Mouse (Mus musculus): ENCODE measurements at regions not wholly inside any gene's neighbourhood (a gene's known extent, or its start where the extent isn't known, plus 50 kb on each side); places are given as distances from the start of the nearest gene placed in this dataset.
A peak's percentile ranks its signal among the peaks of the same experiment; 100 is the strongest.
"Not testable (repeated sequence)": the region's sequence is repeated elsewhere in the genome, so short reads cannot be mapped to it uniquely, and the experiment has no call there.

DNA sequence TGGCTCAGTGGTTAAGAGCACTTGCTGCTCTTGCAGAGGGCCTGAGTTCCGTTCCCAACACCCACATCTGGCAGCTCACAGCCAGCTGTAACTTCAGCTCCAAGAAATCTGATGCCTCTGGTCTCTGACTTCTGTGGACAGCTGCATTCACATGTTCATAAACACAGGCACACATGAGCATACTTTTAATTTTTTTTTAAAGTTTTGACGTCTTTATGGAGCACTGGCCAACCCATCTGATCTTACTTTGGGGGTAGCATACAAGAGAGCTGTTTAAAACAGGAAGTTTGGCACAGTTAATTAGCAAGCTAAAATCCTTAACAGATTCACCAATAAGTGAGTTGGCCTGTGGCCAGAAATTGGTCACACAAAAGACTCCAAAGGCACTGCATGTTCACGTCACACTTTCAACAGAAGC is 81.2 kb upstream of the Atl2 start:
- Histone ChIP-seq H3K27me3 (ENCODE audit: control insufficient read depth, insufficient read depth, low read length) (no peaks in the 10 kb centered on the region), H3K9me3 (ENCODE audit: control insufficient read depth, low read length) (no peaks in the 10 kb centered on the region), H3K36me3 (ENCODE audit: control insufficient read depth, insufficient read depth, low read length) (no peaks in the 10 kb centered on the region), H3K4me3 (replicated peaks; ENCODE audit: low read length) (no peak overlapping the region), H3K4me2 (replicated peaks; ENCODE audit: low read depth, low read length, severe bottlenecking) (no peak overlapping the region), H3K4me1 (ENCODE audit: control insufficient read depth, insufficient read depth, low read length) (peaks cover 44% of the 10 kb centered on the region), H3K9ac (ENCODE audit: low read depth, low read length, severe bottlenecking) (no peak overlapping the region), H3K27ac (replicated peaks; ENCODE audit: low read depth, low read length) (no peak overlapping the region)
- no peak for DNase-seq (ENCODE audit: low spot score)
- peak; percentile 60 for ATAC-seq (ENCODE audit: low FRiP score, low read depth)
- 17% methylated on average over 3 of the region's 3 CpGs for WGBS
- TF ChIP-seq POLR2A (IDR thresholded peaks at IDR 0.05; ENCODE audit: borderline replicate concordance, extremely low read depth, insufficient read depth, insufficient read length): no peak

DNA sequence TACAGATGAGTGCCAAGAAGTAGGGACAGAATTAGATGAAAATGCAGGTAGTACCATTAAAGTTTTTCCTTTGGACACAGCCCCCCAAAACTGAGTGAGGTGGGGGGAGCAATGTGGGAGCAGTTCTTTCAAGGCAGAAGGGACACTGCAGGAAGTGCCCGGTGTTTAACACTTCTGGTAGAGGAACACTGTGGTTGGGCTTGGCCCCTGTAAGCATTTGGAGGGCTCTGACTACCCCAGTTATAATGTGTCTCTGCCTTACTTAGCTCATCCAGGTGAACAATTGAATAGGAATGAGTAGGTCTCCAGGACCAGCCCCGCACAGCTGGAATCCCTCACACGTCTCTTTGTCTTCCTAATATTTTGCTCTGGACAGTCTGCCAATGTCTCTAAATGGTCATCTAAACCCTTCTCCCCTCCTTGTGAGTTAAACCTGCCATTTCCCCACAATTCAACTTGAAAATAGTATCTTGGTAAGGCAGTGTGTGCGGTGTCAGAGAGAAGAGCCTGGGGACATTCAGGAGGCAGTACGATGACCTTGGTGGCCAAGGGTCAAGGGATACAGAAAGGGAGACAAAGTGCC is 80.7 kb upstream of the Atl2 start:
- ATAC-seq (ENCODE audit: low FRiP score, low read depth) (no peak), DNase-seq (ENCODE audit: low spot score) (no peak)
- H3K9me3 ChIP-seq (ENCODE audit: control insufficient read depth, low read length): no peaks in the 10 kb centered on the region
- 75% methylated on average over 5 of the region's 5 CpGs for WGBS
- no peak for TF ChIP-seq POLR2A (IDR thresholded peaks at IDR 0.05; ENCODE audit: borderline replicate concordance, extremely low read depth, insufficient read depth, insufficient read length)
- no peak overlapping the region for H3K9ac ChIP-seq (ENCODE audit: low read depth, low read length, severe bottlenecking)
- peak overlapping the region; percentile 20; the same call in 1 of the 2 replicates for H3K4me2 ChIP-seq (replicated peaks; ENCODE audit: low read depth, low read length, severe bottlenecking)
- no peak overlapping the region for H3K4me3 ChIP-seq (replicated peaks; ENCODE audit: low read length)
- no peaks in the 10 kb centered on the region for H3K36me3 ChIP-seq (ENCODE audit: control insufficient read depth, insufficient read depth, low read length)
- H3K4me1 ChIP-seq (ENCODE audit: control insufficient read depth, insufficient read depth, low read length): peaks cover 39% of the 10 kb centered on the region
- H3K27me3 ChIP-seq (ENCODE audit: control insufficient read depth, insufficient read depth, low read length): no peaks in the 10 kb centered on the region
- H3K27ac ChIP-seq (replicated peaks; ENCODE audit: low read depth, low read length): no peak overlapping the region

DNA sequence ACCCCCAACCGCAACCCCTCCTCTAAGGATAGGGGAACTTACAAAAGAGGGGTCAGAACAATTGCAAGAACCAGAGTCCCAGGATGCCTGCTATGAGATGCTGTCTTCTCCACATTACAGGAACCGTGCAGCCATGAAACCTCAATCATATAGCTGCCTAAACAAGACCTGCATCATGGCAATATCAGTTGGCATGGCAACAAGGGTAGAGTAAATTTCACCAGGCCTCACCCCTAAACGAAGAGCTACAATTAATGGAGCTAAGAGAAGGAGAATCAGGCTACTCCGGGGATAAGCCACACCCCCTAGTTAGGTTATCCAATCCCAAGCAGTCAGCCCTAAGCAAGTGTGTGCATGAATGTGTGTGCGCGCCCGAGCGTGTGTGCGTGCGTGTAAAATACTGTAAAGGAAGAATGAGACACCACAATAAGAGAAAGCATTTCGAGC is 80.1 kb upstream of the Atl2 start:
- ATAC-seq (ENCODE audit: low FRiP score, low read depth) (no peak), DNase-seq (ENCODE audit: low spot score) (peak; percentile 44)
- WGBS: 24% methylated on average over 11 of the region's 11 CpGs
- Histone ChIP-seq H3K4me3 (replicated peaks; ENCODE audit: low read length) (no peak overlapping the region), H3K9ac (ENCODE audit: low read depth, low read length, severe bottlenecking) (no peak overlapping the region), H3K27me3 (ENCODE audit: control insufficient read depth, insufficient read depth, low read length) (no peaks in the 10 kb centered on the region), H3K4me1 (ENCODE audit: control insufficient read depth, insufficient read depth, low read length) (peaks cover 33% of the 10 kb centered on the region), H3K4me2 (replicated peaks; ENCODE audit: low read depth, low read length, severe bottlenecking) (peak overlapping the region; percentile 20; the same call in 1 of the 2 replicates), H3K36me3 (ENCODE audit: control insufficient read depth, insufficient read depth, low read length) (no peaks in the 10 kb centered on the region), H3K9me3 (ENCODE audit: control insufficient read depth, low read length) (no peaks in the 10 kb centered on the region), H3K27ac (replicated peaks; ENCODE audit: low read depth, low read length) (no peak overlapping the region)
- TF ChIP-seq POLR2A (IDR thresholded peaks at IDR 0.05; ENCODE audit: borderline replicate concordance, extremely low read depth, insufficient read depth, insufficient read length): no peak

DNA sequence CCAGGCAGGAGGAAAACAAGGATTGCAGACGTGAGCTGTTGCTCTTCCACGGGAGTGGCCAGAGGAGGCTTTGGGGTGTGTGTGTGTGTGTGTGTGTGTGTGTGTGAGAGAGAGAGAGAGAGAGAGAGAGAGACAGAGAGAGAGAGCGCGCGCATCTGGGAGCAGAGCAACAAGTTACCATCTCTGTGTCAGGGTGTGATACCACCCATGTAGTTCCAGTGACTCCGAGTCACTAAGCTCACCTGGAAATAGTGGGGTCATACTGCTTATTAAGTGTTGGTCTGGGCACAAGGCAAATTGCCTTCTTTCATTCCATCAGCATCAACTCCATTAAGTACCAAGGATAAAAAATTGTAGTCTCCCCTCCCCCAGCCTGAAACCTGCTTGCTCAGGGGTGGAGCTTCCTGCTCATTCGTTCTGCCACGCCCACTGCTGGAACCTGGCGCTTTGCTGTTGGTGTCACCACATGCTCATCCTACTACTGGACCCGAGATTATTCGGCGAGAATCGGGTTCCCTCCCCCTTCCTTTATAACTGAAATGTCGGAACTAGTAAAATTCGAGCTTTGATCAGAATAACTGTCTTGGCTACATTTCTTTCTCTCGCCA is 79.3 kb upstream of the Atl2 start:
- not testable (repeated sequence) for H3K9me3 ChIP-seq (ENCODE audit: control insufficient read depth, low read length); DNase-seq (ENCODE audit: low spot score); H3K36me3 ChIP-seq (ENCODE audit: control insufficient read depth, insufficient read depth, low read length); ATAC-seq (ENCODE audit: low FRiP score, low read depth); H3K27ac ChIP-seq (replicated peaks; ENCODE audit: low read depth, low read length); H3K4me3 ChIP-seq (replicated peaks; ENCODE audit: low read length); H3K27me3 ChIP-seq (ENCODE audit: control insufficient read depth, insufficient read depth, low read length)
- peak overlapping the region; percentile 20 for H3K4me2 ChIP-seq (replicated peaks; ENCODE audit: low read depth, low read length, severe bottlenecking)
- 14% methylated on average over 16 of the region's 16 CpGs for WGBS
- 0 out of 2 replicates have a peak overlapping the region, but pooled peaks have one; percentile 16 for H3K9ac ChIP-seq (ENCODE audit: low read depth, low read length, severe bottlenecking)
- peaks cover 28% of the 10 kb centered on the region for H3K4me1 ChIP-seq (ENCODE audit: control insufficient read depth, insufficient read depth, low read length)

DNA sequence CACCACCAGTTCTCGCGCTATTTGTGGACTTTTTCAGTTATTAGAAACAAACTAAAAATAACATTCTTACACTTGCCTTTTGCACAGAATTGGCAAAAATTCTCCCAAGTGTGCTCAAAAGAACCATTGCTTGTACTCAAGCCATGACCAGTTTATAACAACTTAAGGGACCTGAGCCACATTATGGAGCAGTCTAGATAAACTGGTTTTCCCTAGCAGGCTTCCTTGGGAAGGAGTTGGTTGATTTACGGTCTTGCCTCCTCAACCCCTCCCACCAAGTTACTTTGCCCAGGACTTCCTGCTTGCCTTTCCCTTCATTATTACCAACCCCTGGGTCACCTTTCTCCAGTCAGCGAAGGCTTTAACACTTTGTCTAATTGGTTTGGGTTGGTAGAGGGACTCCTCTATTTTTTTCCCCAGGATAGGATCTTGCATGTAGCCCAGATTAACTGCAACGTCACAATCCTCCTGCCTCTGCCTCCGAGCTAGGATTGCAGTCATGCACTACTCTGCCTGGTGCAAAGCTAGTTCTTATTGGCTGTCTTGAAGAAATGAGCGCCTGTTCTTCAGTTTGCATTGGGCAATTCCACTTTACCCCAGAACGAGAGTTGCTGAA is 75.9 kb upstream of the Atl2 start:
- H3K4me3 ChIP-seq (replicated peaks; ENCODE audit: low read length): no peak overlapping the region
- whole genome bisulfite sequencing: 55% methylated on average over 8 of the region's 8 CpGs
- no peaks in the 10 kb centered on the region for H3K36me3 ChIP-seq (ENCODE audit: control insufficient read depth, insufficient read depth, low read length)
- no peak overlapping the region for H3K27ac ChIP-seq (replicated peaks; ENCODE audit: low read depth, low read length)
- no peaks in the 10 kb centered on the region for H3K9me3 ChIP-seq (ENCODE audit: control insufficient read depth, low read length)
- H3K9ac ChIP-seq (ENCODE audit: low read depth, low read length, severe bottlenecking): no peak overlapping the region
- no peak overlapping the region for H3K4me2 ChIP-seq (replicated peaks; ENCODE audit: low read depth, low read length, severe bottlenecking)
- no peak for TF ChIP-seq POLR2A (IDR thresholded peaks at IDR 0.05; ENCODE audit: borderline replicate concordance, extremely low read depth, insufficient read depth, insufficient read length)
- H3K4me1 ChIP-seq (ENCODE audit: control insufficient read depth, insufficient read depth, low read length): peaks cover 19% of the 10 kb centered on the region
- DNase-seq (ENCODE audit: low spot score): no peak
- H3K27me3 ChIP-seq (ENCODE audit: control insufficient read depth, insufficient read depth, low read length): no peaks in the 10 kb centered on the region
- no peak for ATAC-seq (ENCODE audit: low FRiP score, low read depth)

Data from limb, embryonic 14.5 days (tissue).